Mouse (Mus musculus) heart, postnatal 0 days (tissue): ENCODE measurements around the gene Klhl29. TPM values are rescaled to one million over a fixed set of nuclear protein-coding genes. Genes with fewer than 3 reads are reported as not detected.
A peak's percentile ranks its signal among the peaks of the same experiment; 100 is the strongest.

Experiments
- ATAC-seq: fragments of 200-750 bp; cut with Nextera tagmentation; 2 replicates; pipeline ENCODE4 v1.8.0; 2017; ENCODE audit warnings: low read depth, moderate number of reproducible peaks, moderate library complexity; ENCODE audit not compliant: insufficient read depth
- DNase-seq: peaks from one replicate; pipeline ENCODE4 v3.0.0-alpha.2; 2016; ENCODE audit warnings: low spot score
- H3K27ac ChIP-seq: fragments of 300-500 bp; sonication (generic); 2 replicates; pipeline ENCODE4 v1.5.1; 2014; ENCODE audit warnings: low read depth, mild to moderate bottlenecking
- H3K27me3 ChIP-seq: fragments of 300-500 bp; sonication (generic); 2 replicates; pipeline ENCODE4 v1.6.1; 2014; ENCODE audit warnings: low read length, mixed read lengths; ENCODE audit not compliant: control insufficient read depth, insufficient read depth
- H3K36me3 ChIP-seq: fragments of 300-500 bp; sonication (generic); replicated peaks from 2 replicates; pipeline ENCODE4 v1.6.1; 2014; ENCODE audit warnings: low read length, mixed read lengths; ENCODE audit not compliant: control insufficient read depth, insufficient read depth
- H3K4me1 ChIP-seq: fragments of 300-500 bp; sonication (generic); 2 replicates; pipeline ENCODE4 v1.6.1; 2014; ENCODE audit warnings: antibody characterized with exemption; ENCODE audit not compliant: control insufficient read depth, insufficient read depth
- H3K4me2 ChIP-seq: fragments of 300-500 bp; sonication (generic); 2 replicates; pipeline ENCODE4 v1.6.1; 2014; ENCODE audit warnings: low read depth, mild to moderate bottlenecking, low read length, moderate library complexity
- H3K4me3 ChIP-seq: fragments of 300-500 bp; sonication (generic); 2 replicates; pipeline ENCODE4 v1.5.1; 2014; ENCODE audit warnings: low read depth, low read length
- H3K9ac ChIP-seq: fragments of 300-500 bp; sonication (generic); replicated peaks from 2 replicates; pipeline ENCODE4 v1.6.1; 2014; ENCODE audit warnings: low read depth, low read length, mixed read lengths
- H3K9me3 ChIP-seq: fragments of 300-500 bp; sonication (generic); replicated peaks from 2 replicates; pipeline ENCODE4 v1.6.1; 2016; ENCODE audit warnings: low read length; ENCODE audit not compliant: control insufficient read depth
- CTCF ChIP-seq: IDR thresholded peaks from 2 replicates; pipeline ENCODE4 v1.5.1; 2016; ENCODE audit warnings: antibody characterized with exemption, control low read depth, low read depth
- EP300 ChIP-seq: IDR thresholded peaks from 2 replicates; pipeline ENCODE4 v1.6.1; 2016; ENCODE audit warnings: antibody characterized with exemption, low read depth
- WGBS: fragments of 180-500 bp; shearing (Covaris S2); extraction: QIAGEN DNeasy Blood & Tissue Kit; methylation state at CpG from one replicate; pipeline ENCODE4 v1.1.7; 2014; 5-methylcytosine and 5-hydroxymethylcytosine counted together
- polyA plus RNA-seq: library from polyadenylated mRNA; unstranded; fragments of >200 nt; fragmentation: Nextera tagmentation; extraction: Ambion mirVana; gene quantifications from 2 replicates; pipeline ENCODE4 v1.2.1, GENCODE M21; 2015
- total RNA-seq: library from RNA; depleted of rRNA; stranded (reverse); fragments of >200 nt; gene quantifications from 2 replicates; pipeline ENCODE4 v1.2.3, GENCODE M21; 2014; ENCODE audit warnings: low replicate concordance

Gene Klhl29
- total and polyA plus RNA-seq, 2 experiments from 2014 or later: 0.04 to 0.11 TPM

DNA sequence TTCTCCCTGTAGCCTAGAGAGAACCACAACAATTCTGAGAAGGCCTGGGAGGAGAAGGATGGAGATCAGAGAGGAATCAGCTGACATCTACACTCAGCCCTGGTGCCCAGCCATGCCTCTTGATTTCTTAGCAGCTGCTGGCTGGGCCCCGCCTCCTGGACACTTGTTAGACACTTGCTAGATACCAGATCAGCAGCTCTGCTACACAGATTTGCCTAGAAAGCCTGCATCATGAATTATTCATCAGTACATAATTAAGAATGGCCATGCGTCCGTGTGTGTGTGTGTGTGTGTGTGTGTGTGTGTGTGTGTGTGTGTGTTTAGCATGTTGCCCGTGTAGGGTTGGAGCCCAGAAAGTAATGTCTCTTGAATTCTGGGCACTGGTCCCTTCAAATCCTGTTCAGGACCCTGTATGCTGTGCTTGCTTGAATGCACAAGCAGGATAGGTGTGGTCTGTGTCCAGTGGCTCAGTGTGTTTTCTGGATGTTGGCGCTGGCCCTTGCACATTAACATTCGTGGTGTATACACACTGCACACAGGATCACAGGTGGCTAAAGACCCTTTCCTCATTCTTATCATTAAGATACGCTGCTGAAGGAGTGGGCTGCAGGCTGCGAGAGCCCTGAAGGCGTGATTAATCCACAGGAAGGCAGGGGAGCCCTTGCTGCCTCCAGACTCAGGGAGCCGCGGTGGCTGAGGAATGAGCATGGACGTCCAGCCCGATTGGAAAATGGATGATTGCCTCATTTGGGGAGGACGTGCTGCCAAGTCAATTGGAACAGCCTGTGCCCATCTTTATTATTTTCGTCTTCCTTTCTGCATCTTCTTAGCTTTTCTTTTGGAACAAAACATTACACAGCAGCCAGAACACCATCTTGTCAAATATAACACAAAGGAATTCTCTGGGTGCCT is 159.4 kb downstream of the Klhl29 start:
- WGBS: 68% methylated on average over 15 of the region's 15 CpGs
- TF ChIP-seq CTCF: no peak
- no peak for TF ChIP-seq EP300
- Histone ChIP-seq H3K36me3 (no peaks in the 10 kb centered on the region), H3K9me3 (no peaks in the 10 kb centered on the region), H3K9ac (no peak overlapping the region), H3K27ac (no peak overlapping the region), H3K4me2 (no peak overlapping the region), H3K27me3 (no peaks in the 10 kb centered on the region), H3K4me3 (no peak overlapping the region), H3K4me1 (peaks cover 6% of the 10 kb centered on the region)
- ATAC-seq (no peak), DNase-seq (no peak)

DNA sequence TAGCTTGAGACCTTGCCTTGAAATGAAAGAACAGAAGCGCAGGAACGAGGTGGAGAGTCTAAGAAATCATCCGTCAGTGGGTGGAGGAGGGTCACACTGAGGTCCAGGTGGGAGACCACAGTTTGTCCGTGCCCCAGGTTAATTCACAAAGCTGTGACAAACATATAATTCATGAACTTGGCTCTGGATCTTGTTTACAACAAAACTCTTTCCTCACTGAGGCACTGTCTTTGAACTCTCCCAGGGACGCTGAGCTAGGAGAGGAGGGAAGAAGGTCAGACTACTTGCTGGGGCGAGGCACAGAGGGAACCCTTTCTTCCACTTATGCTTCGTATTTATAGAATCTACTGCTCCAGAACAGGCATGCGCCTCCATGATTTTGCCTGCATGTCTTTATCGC is 161.2 kb downstream of the Klhl29 start:
- Histone ChIP-seq H3K36me3 (no peaks in the 10 kb centered on the region), H3K27me3 (no peaks in the 10 kb centered on the region), H3K9me3 (no peaks in the 10 kb centered on the region), H3K4me1 (peaks cover 6% of the 10 kb centered on the region), H3K4me2 (no peak overlapping the region), H3K4me3 (no peak overlapping the region), H3K27ac (peak overlapping the region; percentile 64; the same call in 1 of the 2 replicates), H3K9ac (no peak overlapping the region)
- ATAC-seq: no peak
- WGBS: 76% methylated on average over 9 of the region's 9 CpGs
- TF ChIP-seq CTCF (no peak), EP300 (no peak)
- no peak for DNase-seq

DNA sequence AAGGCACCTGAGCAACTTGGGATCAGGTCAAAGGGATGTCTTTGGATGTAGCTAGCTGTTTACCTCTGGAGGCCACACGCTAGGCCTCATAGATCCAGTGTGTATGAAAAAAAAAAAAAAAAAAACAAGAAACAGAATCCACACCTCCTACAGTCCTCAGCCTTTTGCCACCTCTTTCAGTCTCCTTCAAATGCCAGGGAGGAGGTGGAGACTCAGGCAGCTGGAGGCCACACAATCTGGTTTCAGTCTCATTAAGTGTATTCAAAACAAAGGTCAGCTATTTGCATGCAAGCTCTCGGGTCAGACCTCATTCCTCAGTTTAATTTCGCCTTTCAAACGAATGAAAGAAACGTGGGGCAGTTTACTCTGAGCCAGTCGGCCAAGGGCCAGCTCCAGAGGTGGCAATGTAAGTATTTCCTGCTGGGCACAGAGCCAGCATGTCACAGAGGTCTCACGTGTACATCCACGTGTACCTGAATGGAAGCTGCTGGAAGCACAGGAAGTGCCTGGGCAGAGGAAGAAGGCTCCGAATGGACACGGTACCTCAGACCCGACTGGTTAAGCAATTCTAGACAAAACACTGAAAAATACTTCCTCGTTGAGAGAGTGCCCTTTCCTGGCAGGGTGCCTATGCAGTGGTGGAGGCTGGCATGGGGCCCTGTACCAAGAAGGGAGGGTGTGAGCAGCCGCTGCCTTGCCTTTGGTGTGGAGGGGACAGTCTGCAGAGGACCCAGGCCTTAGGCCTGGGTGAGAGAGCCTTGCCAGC is 162.0 kb downstream of the Klhl29 start:
- no peak for TF ChIP-seq EP300
- TF ChIP-seq CTCF: no peak
- ATAC-seq: peak; percentile 80

DNA sequence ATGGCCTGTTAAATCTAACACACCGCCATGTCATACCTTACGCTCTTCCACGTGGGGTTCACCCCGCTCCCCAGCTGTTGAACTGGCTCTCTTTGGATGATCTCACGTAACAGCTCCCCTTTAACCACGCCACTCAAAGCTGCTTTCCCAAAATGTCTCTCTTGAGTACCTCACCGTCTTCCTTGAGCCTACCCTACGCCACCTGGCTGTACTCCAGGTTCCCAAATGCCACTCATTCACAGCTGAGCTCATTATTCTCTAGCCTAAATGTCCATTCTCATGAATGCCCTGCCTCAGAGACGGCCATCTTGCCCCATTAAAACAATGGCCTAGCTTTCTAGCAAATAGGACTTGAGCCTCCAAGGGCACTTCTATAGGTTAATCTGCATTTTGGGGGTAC is 163.6 kb downstream of the Klhl29 start:
- no peak overlapping the region for H3K27ac ChIP-seq
- H3K4me2 ChIP-seq: no peak overlapping the region
- no peaks in the 10 kb centered on the region for H3K27me3 ChIP-seq
- ATAC-seq (no peak), DNase-seq (no peak)
- no peak overlapping the region for H3K4me3 ChIP-seq
- no peak for TF ChIP-seq EP300
- no peaks in the 10 kb centered on the region for H3K9me3 ChIP-seq
- H3K9ac ChIP-seq: no peak overlapping the region
- peaks cover 6% of the 10 kb centered on the region for H3K4me1 ChIP-seq
- no peaks in the 10 kb centered on the region for H3K36me3 ChIP-seq
- WGBS: 87% methylated on average over 9 of the region's 9 CpGs

More for the DNA sequence above, 162.0 kb downstream of the Klhl29 start:
- no peak overlapping the region for H3K4me3 ChIP-seq
- H3K27me3 ChIP-seq: no peaks in the 10 kb centered on the region
- no peaks in the 10 kb centered on the region for H3K36me3 ChIP-seq
- peak; percentile 79 for DNase-seq
- no peak overlapping the region for H3K4me2 ChIP-seq
- 10% methylated on average over 13 of the region's 13 CpGs for WGBS
- 0 out of 2 replicates have a peak overlapping the region, but pooled peaks have one; percentile 5 for H3K9ac ChIP-seq
- H3K9me3 ChIP-seq: no peaks in the 10 kb centered on the region
- peaks cover 6% of the 10 kb centered on the region for H3K4me1 ChIP-seq
- peak overlapping the region; percentile 64 for H3K27ac ChIP-seq

DNA sequence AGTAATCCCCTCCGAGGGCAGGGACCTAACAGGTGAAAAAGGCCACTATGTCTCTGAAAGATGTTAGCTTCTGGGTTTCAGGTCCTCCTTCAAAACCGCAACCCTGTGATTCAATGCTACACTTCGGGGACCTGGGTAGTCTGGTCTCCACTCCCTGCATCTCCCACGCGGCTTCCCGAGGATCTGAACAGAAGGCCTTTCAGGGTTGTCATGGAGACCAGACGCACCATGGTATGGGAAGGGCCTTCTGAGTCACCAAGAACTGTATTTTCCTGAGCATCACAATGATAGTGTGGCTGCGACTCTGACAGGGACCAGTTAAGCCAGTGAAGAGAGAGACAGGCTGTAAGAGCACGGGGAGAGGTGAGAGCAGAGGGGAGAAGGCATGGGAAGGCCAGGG is 164.7 kb downstream of the Klhl29 start:
- H3K4me3 ChIP-seq: no peak overlapping the region
- TF ChIP-seq EP300: no peak
- TF ChIP-seq CTCF: no peak
- H3K27me3 ChIP-seq: no peaks in the 10 kb centered on the region
- DNase-seq (no peak), ATAC-seq (no peak)
- H3K9ac ChIP-seq: no peak overlapping the region
- H3K9me3 ChIP-seq: no peaks in the 10 kb centered on the region
- H3K36me3 ChIP-seq: no peaks in the 10 kb centered on the region
- WGBS: 64% methylated on average over 9 of the region's 9 CpGs
- H3K4me1 ChIP-seq: peaks cover 6% of the 10 kb centered on the region
- H3K27ac ChIP-seq: no peak overlapping the region
- H3K4me2 ChIP-seq: no peak overlapping the region
